Mouse (Mus musculus) embryonic facial prominence, embryonic 14.5 days (tissue): ENCODE results near the gene Hbs1l. TPM values are rescaled to one million over a fixed set of nuclear protein-coding genes. Genes with fewer than 3 reads are reported as not detected.

ENCODE experiments used
- ATAC-seq: fragments of 200-750 bp; cut with Nextera tagmentation; 2 replicates; pipeline ENCODE4 v1.8.0; 2017; ENCODE audit warnings: low read depth, moderate number of reproducible peaks, moderate TSS enrichment
- DNase-seq: peaks from one replicate; pipeline ENCODE4 v3.0.0-alpha.2; 2015; ENCODE audit warnings: low spot score
- H3K27ac ChIP-seq: fragments of 300-500 bp; sonication (generic); replicated peaks from 2 replicates; pipeline ENCODE4 v1.5.1; 2014; ENCODE audit warnings: low read depth, mild to moderate bottlenecking, low read length, moderate library complexity
- H3K27me3 ChIP-seq: fragments of 300-500 bp; sonication (generic); replicated peaks from 2 replicates; pipeline ENCODE4 v1.6.1; 2014; ENCODE audit warnings: low read length; ENCODE audit not compliant: control insufficient read depth, insufficient read depth
- H3K36me3 ChIP-seq: fragments of 300-500 bp; sonication (generic); 2 replicates; pipeline ENCODE4 v1.6.1; 2014; ENCODE audit warnings: low read length, mixed read lengths; ENCODE audit not compliant: control insufficient read depth, insufficient read depth
- H3K4me1 ChIP-seq: fragments of 300-500 bp; sonication (generic); 2 replicates; pipeline ENCODE4 v1.6.1; 2014; ENCODE audit warnings: antibody characterized with exemption, low read length; ENCODE audit not compliant: control insufficient read depth, insufficient read depth
- H3K4me2 ChIP-seq: fragments of 300-500 bp; sonication (generic); 2 replicates; pipeline ENCODE4 v1.6.1; 2014; ENCODE audit warnings: low read depth, mild to moderate bottlenecking, low read length, moderate library complexity, mixed read lengths
- H3K4me3 ChIP-seq: fragments of 300-500 bp; sonication (generic); 2 replicates; pipeline ENCODE4 v1.5.1; 2014; ENCODE audit warnings: low read depth, mild to moderate bottlenecking, low read length
- H3K9ac ChIP-seq: fragments of 300-500 bp; sonication (generic); 2 replicates; pipeline ENCODE4 v1.6.1; 2014; ENCODE audit warnings: low read depth, mild to moderate bottlenecking, low read length, moderate library complexity, mixed read lengths
- H3K9me3 ChIP-seq: fragments of 300-500 bp; sonication (generic); 2 replicates; pipeline ENCODE4 v1.6.1; 2016; ENCODE audit warnings: low read length; ENCODE audit not compliant: control insufficient read depth
- WGBS: fragments of 180-500 bp; shearing (Covaris S2); extraction: QIAGEN DNeasy Blood & Tissue Kit; methylation state at CpG from one replicate; pipeline ENCODE4 v1.1.7; 2014; 5-methylcytosine and 5-hydroxymethylcytosine counted together
- polyA plus RNA-seq: library from polyadenylated mRNA; unstranded; fragments of >200 nt; fragmentation: Nextera tagmentation; extraction: Ambion mirVana; gene quantifications from 2 replicates; pipeline ENCODE4 v1.2.1, GENCODE M21; 2014

Hbs1l gene
- polyA plus RNA-seq, 1 experiment from 2014 or later, result 85.4 TPM

- DNase-seq (no peak), ATAC-seq (no peak)
- WGBS, result 72% methylated on average over 6 of the region's 6 CpGs
- no peak overlapping the region for H3K4me2 ChIP-seq
- no peaks in the 10 kb centered on the region for H3K9me3 ChIP-seq
- no peaks in the 10 kb centered on the region for H3K4me1 ChIP-seq
- H3K36me3 ChIP-seq, result no peaks in the 10 kb centered on the region
- no peak overlapping the region for H3K4me3 ChIP-seq
- H3K27me3 ChIP-seq, result no peaks in the 10 kb centered on the region
- H3K27ac ChIP-seq, result no peak overlapping the region
- H3K9ac ChIP-seq, result no peak overlapping the region
Measured at GRCm38 (mm10) chr10:21411621-21412205, 115.9 kb downstream of the Hbs1l start.

DNA sequence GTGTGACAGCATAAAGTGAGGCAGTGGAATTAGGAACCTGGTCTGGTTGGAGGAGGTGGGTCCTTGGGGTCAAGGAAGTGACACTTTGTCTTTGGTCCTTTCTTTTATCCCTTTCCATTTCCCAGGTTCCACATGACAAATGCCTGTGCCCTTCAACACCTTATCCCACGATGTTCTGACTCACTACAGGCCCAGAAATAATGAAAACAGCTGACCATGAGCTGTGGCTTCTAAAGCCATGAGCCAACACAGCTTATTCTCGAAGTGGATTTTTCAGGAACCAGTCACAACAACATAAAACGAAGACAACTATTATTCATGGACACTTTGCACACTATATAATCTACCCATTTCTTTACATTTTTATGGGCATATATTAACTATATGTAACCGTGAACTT, 119.3 kb downstream of the Hbs1l start:
- Histone ChIP-seq H3K4me2 (no peak overlapping the region), H3K4me1 (no peaks in the 10 kb centered on the region), H3K9me3 (no peaks in the 10 kb centered on the region), H3K27ac (no peak overlapping the region), H3K4me3 (no peak overlapping the region), H3K36me3 (no peaks in the 10 kb centered on the region), H3K9ac (no peak overlapping the region), H3K27me3 (no peaks in the 10 kb centered on the region)
- ATAC-seq (no peak), DNase-seq (no peak)
- 73% methylated on average over 4 of the region's 4 CpGs for WGBS

DNA sequence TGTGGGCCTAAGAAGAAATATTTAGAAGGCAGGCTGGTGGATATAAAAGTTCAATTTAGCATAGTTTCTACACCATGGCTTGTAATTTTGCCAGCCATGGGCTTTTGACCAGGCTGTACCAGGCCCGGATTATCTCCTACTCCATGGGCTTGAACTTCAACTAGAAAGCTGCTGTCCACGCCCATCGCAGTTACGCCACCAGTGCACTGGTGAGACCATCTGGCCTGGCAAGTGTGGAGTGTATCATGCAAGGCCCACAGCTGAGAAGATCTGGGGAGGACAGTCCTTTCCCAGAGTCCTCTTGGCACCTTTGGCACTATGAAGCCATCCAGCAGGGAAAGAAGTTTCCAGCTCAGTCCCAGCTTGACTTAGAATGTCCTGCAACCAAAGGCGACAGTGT, 120.4 kb downstream of the Hbs1l start:
- Histone ChIP-seq H3K9me3 (no peaks in the 10 kb centered on the region), H3K4me2 (no peak overlapping the region), H3K9ac (no peak overlapping the region), H3K4me1 (no peaks in the 10 kb centered on the region), H3K27me3 (no peaks in the 10 kb centered on the region), H3K27ac (no peak overlapping the region), H3K36me3 (no peaks in the 10 kb centered on the region), H3K4me3 (no peak overlapping the region)
- DNase-seq (no peak), ATAC-seq (no peak)
- WGBS, result 97% methylated on average over 5 of the region's 5 CpGs

Other genes with a start within 250 kb of the Hbs1l start
- gene Myb, start 135.0 kb upstream of the Hbs1l start, polyA plus RNA-seq, result 5.5 and 7.7 TPM in 2 replicates
- not detected in 2 replicates for gene Aldh8a1, start 81.3 kb downstream of the Hbs1l start, polyA plus RNA-seq